ENCODE assay signal across 8 mouse cellular contexts in genomic region chr11:6474874-6475731, GRCm38 (mm10). TPM values are rescaled to one million over a fixed set of nuclear protein-coding genes. Genes with fewer than 3 reads are reported as not detected.
A peak's percentile ranks its signal among the peaks of the same experiment; 100 is the strongest.
DNase-seq lines count a peak whose midpoint lies in the region; ATAC-seq and TF ChIP-seq lines count a peak whose summit lies in the region.

No protein-coding gene starts in this region.

- no peaks in the 10 kb centered on the region for H3K27me3 ChIP-seq in hindbrain, embryonic 15.5 days
- no peaks in the 10 kb centered on the region for H3K27me3 ChIP-seq in megakaryocyte, embryonic 14.5 days (replicated peaks)

- peak; percentile 74 for DNase-seq in ZHBTc4 (ENCODE audit: low read depth, low spot score)
- DNase-seq in gastrocnemius, adult 2 months, result peak; percentile 73
- peak; percentile 39 to 55 for DNase-seq in left cerebral cortex, postnatal 14 days (ENCODE audit: low spot score in 2 of 2)
- DNase-seq in right cerebral cortex, adult 2 months (ENCODE audit: low spot score in 2 of 2), result peak; percentile 47 to 52
- peak; percentile 53 for DNase-seq in urinary bladder, postnatal 14 days (ENCODE audit: low spot score)

- no peaks in the 10 kb centered on the region for H3K36me3 ChIP-seq in hindbrain, embryonic 15.5 days
- H3K36me3 ChIP-seq in megakaryocyte, embryonic 14.5 days (replicated peaks; ENCODE audit: low read length), result peaks cover 20% of the 10 kb centered on the region

- intact Hi-C loops in gastrocnemius, adult 2 months (cut with DNase I), result loop anchor here (2.0 to 5.0 kb wide), 2 partner anchors 30 to 52 kb away; partner anchors contain the start of gene H2afv
- intact Hi-C loops in left cerebral cortex, postnatal 14 days (cut with DNase I), result loop anchor here (5.0 to 10.0 kb wide), 2 partner anchors 52 to 150 kb away; partner anchors contain the start of gene Tbrg4

- H3K4me3 ChIP-seq in gastrocnemius, adult 2 months, result peak overlapping the region; percentile 96
- peak overlapping the region; percentile 98 for H3K4me3 ChIP-seq in hindbrain, embryonic 15.5 days
- peak overlapping the region; percentile 99 for H3K4me3 ChIP-seq in megakaryocyte, embryonic 14.5 days (replicated peaks)

- ATAC-seq in common myeloid progenitor, adult 5-6 weeks (replicated peaks; ENCODE audit: low read depth, poor library complexity, severe bottlenecking), result peak; percentile 54
- ATAC-seq in hindbrain, embryonic 15.5 days (ENCODE audit: low FRiP score, low read depth), result peak; percentile 28

- H3K4me2 ChIP-seq in hindbrain, embryonic 15.5 days, result peak overlapping the region; percentile 95

- H3K9me3 ChIP-seq in hindbrain, embryonic 15.5 days, result no peaks in the 10 kb centered on the region
- H3K9me3 ChIP-seq in megakaryocyte, embryonic 14.5 days, result no peaks in the 10 kb centered on the region

- H3K27ac ChIP-seq in gastrocnemius, adult 2 months, result peak overlapping the region; percentile 94
- peak overlapping the region; percentile 94 for H3K27ac ChIP-seq in hindbrain, embryonic 15.5 days (replicated peaks)

- TF ChIP-seq CTCF in gastrocnemius, adult 2 months (IDR thresholded peaks at IDR 0.05), result no peak; the same call in 1 of the 2 replicates

- peak overlapping the region; percentile 97 for H3K9ac ChIP-seq in hindbrain, embryonic 15.5 days

- peaks cover 40% of the 10 kb centered on the region for H3K4me1 ChIP-seq in hindbrain, embryonic 15.5 days (replicated peaks)
- peaks cover 46% of the 10 kb centered on the region for H3K4me1 ChIP-seq in megakaryocyte, embryonic 14.5 days

- under 1% methylated on average over 105 of the region's 109 CpGs for WGBS in hindbrain, embryonic 15.5 days

RNA-seq across cellular contexts. Expression of gene Purb, which starts 0.6 kb away (rescaled TPM):
- total RNA-seq in common myeloid progenitor, adult 5-6 weeks (2017), result 65.8 and 78.7 TPM in 2 replicates
- total RNA-seq in gastrocnemius, adult 2 months (2021), result 10 to 100 TPM; 19.9 to 23.5 TPM
- polyA plus RNA-seq in hindbrain, embryonic 15.5 days (2015; fragmentation: Nextera tagmentation; extraction: Ambion mirVana), result 10.7 and 11.0 TPM in 2 replicates
- 100 to 1,000 TPM; 300 to 303 TPM for total RNA-seq in left cerebral cortex, postnatal 14 days (2021)
- polyA plus RNA-seq in megakaryocyte, embryonic 14.5 days (2012; ENCODE audit: insufficient read depth, low replicate concordance), result 8.7 and 12.9 TPM in 2 replicates

RNA-seq across cellular contexts. Expression of gene H2afv, which starts 30.9 kb away (rescaled TPM):
- total RNA-seq in common myeloid progenitor, adult 5-6 weeks (2017), result 88.8 and 129 TPM in 2 replicates
- total RNA-seq in gastrocnemius, adult 2 months (2021), result 10 to 100 TPM; 44.2 to 70.3 TPM
- 259 and 323 TPM in 2 replicates for polyA plus RNA-seq in hindbrain, embryonic 15.5 days (2015; fragmentation: Nextera tagmentation; extraction: Ambion mirVana)
- 10 to 100 TPM; 29.5 to 34.4 TPM for total RNA-seq in left cerebral cortex, postnatal 14 days (2021)
- polyA plus RNA-seq in megakaryocyte, embryonic 14.5 days (2012; ENCODE audit: insufficient read depth, low replicate concordance), result 23.2 and 32.7 TPM in 2 replicates

RNA-seq across cellular contexts. Expression of gene Myo1g, which starts 45.7 kb away (rescaled TPM):
- 27.1 and 38.1 TPM in 2 replicates for total RNA-seq in common myeloid progenitor, adult 5-6 weeks (2017)
- under 1 TPM; 0.36 to 0.56 TPM for total RNA-seq in gastrocnemius, adult 2 months (2021)
- polyA plus RNA-seq in hindbrain, embryonic 15.5 days (2015; fragmentation: Nextera tagmentation; extraction: Ambion mirVana), result 0.39 and 0.54 TPM in 2 replicates
- total RNA-seq in left cerebral cortex, postnatal 14 days (2021), result under 1 TPM; 0.40 to 0.68 TPM
- 28.0 and 34.2 TPM in 2 replicates for polyA plus RNA-seq in megakaryocyte, embryonic 14.5 days (2012; ENCODE audit: insufficient read depth, low replicate concordance)

RNA-seq across cellular contexts. Expression of gene Ppia, which starts 59.9 kb away (rescaled TPM):
- total RNA-seq in common myeloid progenitor, adult 5-6 weeks (2017), result 2,015 and 2,091 TPM in 2 replicates
- 100 to 1,000 TPM; 205 to 209 TPM for total RNA-seq in gastrocnemius, adult 2 months (2021)
- polyA plus RNA-seq in hindbrain, embryonic 15.5 days (2015; fragmentation: Nextera tagmentation; extraction: Ambion mirVana), result 4,085 and 4,343 TPM in 2 replicates
- total RNA-seq in left cerebral cortex, postnatal 14 days (2021), result 1,000 to 10,000 TPM; 2,019 to 2,143 TPM
- 18.2 and 172 TPM in 2 replicates for polyA plus RNA-seq in megakaryocyte, embryonic 14.5 days (2012; ENCODE audit: insufficient read depth, low replicate concordance)

Comparison
In these comparisons a context has a peak if more than half of its experiments do, and no peak if none do; other contexts are left out.
1. Peak in every context shown above with its lines: DNase-seq, ATAC-seq, H3K4me3 ChIP-seq and H3K27ac ChIP-seq.
2. RNA of gene Myo1g, which starts 45.7 kb away (total RNA-seq): 27.1 to 38.1 TPM in common myeloid progenitor, adult 5-6 weeks; 0.40 to 0.68 TPM in left cerebral cortex, postnatal 14 days and 0.36 to 0.56 TPM in gastrocnemius, adult 2 months; every median in the first group is over 10 times any median in the second.